Mouse (Mus musculus): ENCODE results near the gene Smarcc1.

- no peak for TF ChIP-seq POLR2A (IDR thresholded peaks at IDR 0.05; ENCODE audit: control insufficient read depth, extremely low read depth, insufficient read depth, low read length, poor library complexity)
- TF ChIP-seq CTCF (IDR thresholded peaks at IDR 0.05; ENCODE audit: borderline replicate concordance, control insufficient read depth, extremely low read depth, insufficient read depth, low read length, poor library complexity), result no peak
Observed at GRCm38 (mm10) chr9:110093303-110093702, 24.2 kb upstream of the Smarcc1 start.

Data from thymus, adult 2 months (tissue).